Mouse (Mus musculus): ENCODE results near the gene Ppia. TPM values are rescaled to one million over a fixed set of nuclear protein-coding genes. Genes with fewer than 3 reads are reported as not detected.
"Not testable (repeated sequence)": the region's sequence is repeated elsewhere in the genome, so short reads cannot be mapped to it uniquely, and the experiment has no call there.

Gene Ppia
- 5,819 and 6,203 TPM in 2 replicates for polyA plus RNA-seq (2014; fragmentation: Nextera tagmentation; extraction: Ambion mirVana)

DNA sequence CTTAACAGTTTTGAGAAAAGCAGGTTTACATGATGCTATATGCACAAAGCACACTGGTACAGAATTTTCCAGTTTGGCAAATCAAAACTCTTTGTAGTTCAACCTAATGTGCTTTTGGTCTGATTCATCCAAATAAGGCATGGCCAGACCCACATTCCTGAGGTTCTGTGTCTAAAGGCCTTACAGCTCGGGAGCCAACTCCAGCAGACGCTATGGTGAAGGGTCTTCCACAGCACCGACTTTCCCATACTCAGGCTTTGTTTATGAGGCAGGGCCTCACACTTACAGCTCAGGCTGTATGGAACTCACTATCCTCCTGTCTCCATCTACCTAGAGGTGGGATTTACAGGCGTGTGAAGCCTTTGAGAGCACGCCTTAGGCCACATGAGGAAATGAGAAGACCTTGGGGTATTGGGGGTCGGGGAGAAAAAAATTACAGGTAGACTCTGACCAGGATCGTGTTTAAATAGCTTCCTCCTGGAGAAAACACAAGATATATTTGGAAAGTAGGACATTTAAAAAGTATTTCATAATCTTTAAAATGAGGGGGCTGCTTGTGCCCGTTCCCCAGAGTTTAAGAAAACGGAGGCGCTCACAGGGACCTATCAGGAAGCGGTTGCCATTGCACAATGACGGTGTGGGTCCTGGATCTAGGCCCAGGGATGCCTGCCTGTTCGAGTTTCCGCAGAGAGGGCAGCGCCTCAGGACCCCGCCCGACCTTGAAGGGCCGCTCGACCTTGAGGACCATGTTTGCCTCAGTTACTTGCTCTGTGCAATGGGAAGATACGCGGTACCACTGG lies at the start of gene Ppia:
Ppia (plus strand) TSS at position 693 of the 800 bp plus-strand sequence.
- H3K9ac ChIP-seq (replicated peaks; ENCODE audit: low read length): peak within 1 kb of the TSS; percentile 83
- ATAC-seq (replicated peaks; ENCODE audit: insufficient number of reproducible peaks, low FRiP score, low TSS enrichment, low read depth) (peak; percentile 66), DNase-seq (ENCODE audit: low spot score) (no peak)
- no peaks in the 10 kb centered on the region for H3K4me1 ChIP-seq (ENCODE audit: control insufficient read depth, insufficient read depth, low read length)
- peak within 1 kb of the TSS; percentile 73 for H3K4me2 ChIP-seq (ENCODE audit: low read depth, low read length)
- peak within 1 kb of the TSS; percentile 96 for H3K27ac ChIP-seq (replicated peaks; ENCODE audit: low read depth, low read length)
- no peaks in the 10 kb centered on the region for H3K9me3 ChIP-seq (replicated peaks; ENCODE audit: control insufficient read depth, low read length)
- WGBS: 9% methylated on average over 21 of the region's 21 CpGs
- H3K36me3 ChIP-seq (replicated peaks; ENCODE audit: control insufficient read depth, insufficient read depth, low read depth, low read length): peaks cover 9% of the 10 kb centered on the region
- peak within 1 kb of the TSS; percentile 78 for H3K4me3 ChIP-seq (ENCODE audit: low read depth, low read length)
- H3K27me3 ChIP-seq (ENCODE audit: control insufficient read depth, insufficient read depth, low read length): no peaks in the 10 kb centered on the region

DNA sequence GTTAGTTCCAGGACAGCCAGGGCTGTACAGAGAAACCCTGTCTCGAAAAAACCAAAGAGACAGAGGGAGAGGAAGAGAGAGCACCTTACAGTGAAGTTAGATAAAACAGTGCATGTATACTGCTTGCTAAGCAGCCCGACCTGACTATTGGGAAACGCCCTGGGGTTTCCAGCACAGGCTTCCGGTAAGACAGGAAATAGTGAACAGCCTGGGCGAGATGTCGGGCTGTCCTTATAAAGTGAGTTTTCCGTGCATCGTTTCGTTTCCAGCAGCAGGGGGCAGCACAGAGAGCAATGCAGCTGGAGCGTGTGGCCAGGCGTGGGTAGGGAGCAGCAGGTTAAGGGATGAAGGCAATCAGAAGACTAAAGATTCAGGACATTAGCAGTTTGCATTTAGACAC lies 49.4 kb upstream of the Ppia start:
- DNase-seq (ENCODE audit: low spot score) (peak; percentile 81), ATAC-seq (replicated peaks; ENCODE audit: insufficient number of reproducible peaks, low FRiP score, low TSS enrichment, low read depth) (peak; percentile 68; the same call in 1 of the 2 replicates)
- Histone ChIP-seq H3K36me3 (replicated peaks; ENCODE audit: control insufficient read depth, insufficient read depth, low read depth, low read length) (no peaks in the 10 kb centered on the region), H3K9me3 (replicated peaks; ENCODE audit: control insufficient read depth, low read length) (no peaks in the 10 kb centered on the region), H3K4me3 (ENCODE audit: low read depth, low read length) (no peak overlapping the region), H3K27me3 (ENCODE audit: control insufficient read depth, insufficient read depth, low read length) (no peaks in the 10 kb centered on the region), H3K4me1 (ENCODE audit: control insufficient read depth, insufficient read depth, low read length) (no peaks in the 10 kb centered on the region), H3K4me2 (ENCODE audit: low read depth, low read length) (no peak overlapping the region), H3K9ac (replicated peaks; ENCODE audit: low read length) (no peak overlapping the region), H3K27ac (replicated peaks; ENCODE audit: low read depth, low read length) (no peak overlapping the region)
- WGBS: 22% methylated on average over 11 of the region's 11 CpGs

DNA sequence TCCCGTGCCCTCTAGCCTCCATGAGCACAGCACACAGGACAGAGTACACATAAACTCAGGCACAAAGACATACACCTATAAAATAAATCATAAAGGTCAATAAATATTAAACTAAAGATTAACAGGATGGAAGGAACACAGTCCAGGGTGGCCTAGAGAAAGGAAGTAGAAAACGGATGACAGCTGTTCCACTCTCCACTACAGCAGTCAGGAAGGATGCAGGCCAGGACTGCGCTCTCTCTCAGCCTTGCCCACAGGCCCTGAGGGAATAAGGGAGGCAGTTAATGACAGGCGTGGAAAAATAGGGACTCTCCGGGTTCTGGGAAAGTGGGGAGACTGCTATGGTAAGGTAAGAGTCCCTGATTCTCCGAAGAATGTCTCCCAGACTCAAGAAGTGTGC lies 48.8 kb upstream of the Ppia start:
- no peaks in the 10 kb centered on the region for H3K27me3 ChIP-seq (ENCODE audit: control insufficient read depth, insufficient read depth, low read length)
- H3K27ac ChIP-seq (replicated peaks; ENCODE audit: low read depth, low read length): no peak overlapping the region
- no peaks in the 10 kb centered on the region for H3K9me3 ChIP-seq (replicated peaks; ENCODE audit: control insufficient read depth, low read length)
- no peaks in the 10 kb centered on the region for H3K4me1 ChIP-seq (ENCODE audit: control insufficient read depth, insufficient read depth, low read length)
- 65% methylated on average over 6 of the region's 6 CpGs for whole genome bisulfite sequencing
- ATAC-seq (replicated peaks; ENCODE audit: insufficient number of reproducible peaks, low FRiP score, low TSS enrichment, low read depth) (peak; percentile 27; the same call in 1 of the 2 replicates), DNase-seq (ENCODE audit: low spot score) (no peak)
- no peak overlapping the region for H3K4me3 ChIP-seq (ENCODE audit: low read depth, low read length)
- no peaks in the 10 kb centered on the region for H3K36me3 ChIP-seq (replicated peaks; ENCODE audit: control insufficient read depth, insufficient read depth, low read depth, low read length)
- H3K4me2 ChIP-seq (ENCODE audit: low read depth, low read length): no peak overlapping the region
- H3K9ac ChIP-seq (replicated peaks; ENCODE audit: low read length): no peak overlapping the region

DNA sequence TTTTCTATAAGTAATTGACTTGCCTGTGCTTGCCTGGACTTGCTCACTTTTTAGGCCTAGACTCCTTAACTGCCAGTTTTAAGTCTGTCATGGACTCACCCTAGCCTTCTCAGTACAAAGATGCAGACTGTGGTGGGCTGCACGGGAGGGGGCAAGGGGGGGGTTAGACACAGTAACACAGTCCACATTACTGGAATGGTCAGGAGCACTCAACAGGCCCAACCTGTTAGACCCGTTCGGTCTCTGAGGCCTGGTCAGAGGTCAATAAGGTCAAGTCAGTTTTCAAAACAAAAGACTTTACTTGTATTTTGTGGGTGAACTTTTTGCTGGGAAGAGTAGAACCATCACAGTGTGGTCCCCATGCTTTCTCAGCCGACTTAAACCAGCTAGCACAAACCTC lies 48.1 kb upstream of the Ppia start:
- ATAC-seq (replicated peaks; ENCODE audit: insufficient number of reproducible peaks, low FRiP score, low TSS enrichment, low read depth): no peak
- 49% methylated on average over 4 of the region's 4 CpGs for WGBS

DNA sequence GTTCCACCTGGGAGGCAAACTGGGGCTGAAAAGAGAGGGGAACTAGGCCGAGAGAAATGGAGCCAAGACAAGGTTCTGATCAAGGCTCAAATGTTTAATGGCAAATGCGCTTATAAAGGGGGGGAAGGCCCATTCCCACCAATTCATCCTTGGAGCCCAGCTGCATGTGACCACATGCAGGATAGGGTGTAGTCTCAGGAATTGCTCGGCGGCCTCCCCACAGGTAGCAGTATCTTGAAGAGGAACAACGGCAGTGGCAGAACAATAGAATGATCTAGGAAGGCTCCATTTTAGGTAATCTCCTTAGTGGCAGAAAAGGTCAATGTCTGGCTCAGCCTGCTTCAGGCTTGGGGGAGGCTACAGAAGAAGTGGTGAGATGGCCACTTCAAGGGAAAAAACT lies 47.3 kb upstream of the Ppia start:
- DNase-seq (ENCODE audit: low spot score); H3K4me1 ChIP-seq (ENCODE audit: control insufficient read depth, insufficient read depth, low read length): not testable (repeated sequence)

More for the DNA sequence above, 48.1 kb upstream of the Ppia start:
- Histone ChIP-seq H3K36me3 (replicated peaks; ENCODE audit: control insufficient read depth, insufficient read depth, low read depth, low read length) (no peaks in the 10 kb centered on the region), H3K4me2 (ENCODE audit: low read depth, low read length) (no peak overlapping the region), H3K9ac (replicated peaks; ENCODE audit: low read length) (no peak overlapping the region), H3K27ac (replicated peaks; ENCODE audit: low read depth, low read length) (no peak overlapping the region), H3K9me3 (replicated peaks; ENCODE audit: control insufficient read depth, low read length) (no peaks in the 10 kb centered on the region), H3K4me1 (ENCODE audit: control insufficient read depth, insufficient read depth, low read length) (no peaks in the 10 kb centered on the region), H3K27me3 (ENCODE audit: control insufficient read depth, insufficient read depth, low read length) (no peaks in the 10 kb centered on the region), H3K4me3 (ENCODE audit: low read depth, low read length) (no peak overlapping the region)
- no peak for DNase-seq (ENCODE audit: low spot score)

DNA sequence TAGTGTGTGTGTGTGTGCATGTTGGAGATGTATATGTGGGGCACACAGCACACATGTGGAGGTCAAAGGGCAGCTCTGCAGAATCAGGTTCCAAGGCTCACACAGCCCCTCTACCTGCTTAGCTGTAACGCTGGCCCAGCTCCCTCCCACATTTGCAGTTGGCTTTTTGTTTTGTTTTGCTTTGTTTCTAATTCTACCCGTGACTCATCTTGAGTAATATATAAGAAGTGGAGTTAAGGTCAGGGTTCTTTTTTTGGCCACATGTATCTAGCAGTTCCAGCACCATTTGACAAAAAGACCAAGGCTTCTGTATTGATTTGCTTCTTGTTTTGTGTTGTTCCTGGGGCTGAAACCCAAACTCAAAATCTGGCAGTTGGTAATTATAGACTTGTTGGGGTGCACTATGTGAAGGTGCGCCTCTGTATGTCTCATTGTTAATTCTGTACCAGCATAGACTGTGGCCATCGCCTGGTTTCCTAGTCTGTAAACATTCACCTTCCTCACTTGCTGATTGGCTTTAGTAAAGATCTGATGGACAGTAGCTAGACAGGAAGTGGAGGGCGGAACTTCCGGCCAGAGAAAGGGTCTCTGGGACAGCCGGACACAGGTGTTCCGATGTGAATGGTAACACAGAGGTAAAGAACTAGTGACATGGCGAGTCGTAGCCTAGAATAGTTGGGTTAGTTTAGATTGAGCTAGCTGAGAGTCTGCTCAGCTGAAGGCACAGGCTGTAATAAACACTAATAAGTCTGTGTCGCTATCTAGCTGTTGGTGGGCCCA lies 43.7 kb upstream of the Ppia start:
- Histone ChIP-seq H3K27me3 (ENCODE audit: control insufficient read depth, insufficient read depth, low read length) (no peaks in the 10 kb centered on the region), H3K9ac (replicated peaks; ENCODE audit: low read length) (no peak overlapping the region), H3K4me1 (ENCODE audit: control insufficient read depth, insufficient read depth, low read length) (no peaks in the 10 kb centered on the region), H3K9me3 (replicated peaks; ENCODE audit: control insufficient read depth, low read length) (no peaks in the 10 kb centered on the region), H3K36me3 (replicated peaks; ENCODE audit: control insufficient read depth, insufficient read depth, low read depth, low read length) (no peaks in the 10 kb centered on the region), H3K4me2 (ENCODE audit: low read depth, low read length) (no peak overlapping the region), H3K4me3 (ENCODE audit: low read depth, low read length) (no peak overlapping the region), H3K27ac (replicated peaks; ENCODE audit: low read depth, low read length) (no peak overlapping the region)
- 81% methylated on average over 11 of the region's 11 CpGs for WGBS
- ATAC-seq (replicated peaks; ENCODE audit: insufficient number of reproducible peaks, low FRiP score, low TSS enrichment, low read depth): no peak
- DNase-seq (ENCODE audit: low spot score): no peak

More for the DNA sequence above, 47.3 kb upstream of the Ppia start:
- not testable (repeated sequence) for H3K9ac ChIP-seq (replicated peaks; ENCODE audit: low read length); H3K27me3 ChIP-seq (ENCODE audit: control insufficient read depth, insufficient read depth, low read length); ATAC-seq (replicated peaks; ENCODE audit: insufficient number of reproducible peaks, low FRiP score, low TSS enrichment, low read depth); H3K4me3 ChIP-seq (ENCODE audit: low read depth, low read length); H3K4me2 ChIP-seq (ENCODE audit: low read depth, low read length); H3K27ac ChIP-seq (replicated peaks; ENCODE audit: low read depth, low read length); H3K9me3 ChIP-seq (replicated peaks; ENCODE audit: control insufficient read depth, low read length); H3K36me3 ChIP-seq (replicated peaks; ENCODE audit: control insufficient read depth, insufficient read depth, low read depth, low read length)
- 83% methylated on average over 5 of the region's 5 CpGs for WGBS

DNA sequence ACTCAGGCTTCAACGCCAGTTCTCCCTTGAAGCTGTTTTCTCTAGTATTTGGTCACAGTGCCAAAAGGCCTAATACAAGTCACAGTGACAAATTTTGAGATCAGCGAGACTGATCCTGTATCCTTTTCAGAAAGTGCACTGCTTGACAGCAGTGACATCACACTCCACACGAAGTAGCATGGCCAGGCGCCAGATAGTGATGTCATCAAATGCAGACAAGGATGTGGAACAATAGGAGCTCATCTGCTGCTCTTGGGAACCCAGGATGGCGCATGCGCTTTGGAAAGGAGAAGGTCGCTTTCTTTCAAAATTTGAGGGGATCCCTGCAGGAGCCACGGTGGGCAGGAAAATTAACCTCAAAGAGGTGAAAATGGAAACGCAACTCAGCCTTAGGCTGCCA lies 42.5 kb upstream of the Ppia start:
- H3K4me1 ChIP-seq (ENCODE audit: control insufficient read depth, insufficient read depth, low read length): no peaks in the 10 kb centered on the region
- H3K9ac ChIP-seq (replicated peaks; ENCODE audit: low read length): no peak overlapping the region
- H3K27me3 ChIP-seq (ENCODE audit: control insufficient read depth, insufficient read depth, low read length): no peaks in the 10 kb centered on the region
- no peak overlapping the region for H3K4me3 ChIP-seq (ENCODE audit: low read depth, low read length)
- no peak overlapping the region for H3K4me2 ChIP-seq (ENCODE audit: low read depth, low read length)
- 93% methylated on average over 9 of the region's 9 CpGs for WGBS
- H3K27ac ChIP-seq (replicated peaks; ENCODE audit: low read depth, low read length): no peak overlapping the region
- DNase-seq (ENCODE audit: low spot score): no peak
- no peaks in the 10 kb centered on the region for H3K36me3 ChIP-seq (replicated peaks; ENCODE audit: control insufficient read depth, insufficient read depth, low read depth, low read length)
- ATAC-seq (replicated peaks; ENCODE audit: insufficient number of reproducible peaks, low FRiP score, low TSS enrichment, low read depth): no peak
- H3K9me3 ChIP-seq (replicated peaks; ENCODE audit: control insufficient read depth, low read length): no peaks in the 10 kb centered on the region

DNA sequence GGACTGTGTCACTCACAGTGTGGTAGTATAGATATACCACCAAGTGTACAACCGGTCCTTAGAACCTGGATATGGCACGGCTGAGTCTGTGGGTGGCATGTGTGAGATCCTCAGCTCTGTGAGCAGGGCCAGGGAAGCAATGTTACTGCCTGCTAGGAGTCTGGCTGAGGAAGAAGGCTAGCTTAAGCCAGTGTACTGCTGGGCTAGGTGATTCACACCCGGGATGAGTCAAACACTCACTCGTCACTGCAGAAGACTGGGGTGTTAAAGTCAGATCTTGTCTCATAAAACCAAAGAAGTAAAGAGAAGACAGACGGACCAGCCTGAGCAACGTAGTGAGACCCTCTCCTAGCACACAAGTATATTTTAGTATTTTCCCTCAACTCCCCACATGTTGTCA lies 34.3 kb upstream of the Ppia start:
- no peaks in the 10 kb centered on the region for H3K27me3 ChIP-seq (ENCODE audit: control insufficient read depth, insufficient read depth, low read length)
- H3K27ac ChIP-seq (replicated peaks; ENCODE audit: low read depth, low read length): no peak overlapping the region
- no peaks in the 10 kb centered on the region for H3K36me3 ChIP-seq (replicated peaks; ENCODE audit: control insufficient read depth, insufficient read depth, low read depth, low read length)
- DNase-seq (ENCODE audit: low spot score) (no peak), ATAC-seq (replicated peaks; ENCODE audit: insufficient number of reproducible peaks, low FRiP score, low TSS enrichment, low read depth) (no peak)
- H3K9ac ChIP-seq (replicated peaks; ENCODE audit: low read length): no peak overlapping the region
- H3K4me3 ChIP-seq (ENCODE audit: low read depth, low read length): no peak overlapping the region
- WGBS: 90% methylated on average over 6 of the region's 6 CpGs
- no peaks in the 10 kb centered on the region for H3K4me1 ChIP-seq (ENCODE audit: control insufficient read depth, insufficient read depth, low read length)
- H3K9me3 ChIP-seq (replicated peaks; ENCODE audit: control insufficient read depth, low read length): no peaks in the 10 kb centered on the region
- H3K4me2 ChIP-seq (ENCODE audit: low read depth, low read length): no peak overlapping the region

Data from embryonic facial prominence, embryonic 11.5 days (tissue).